In genomic region chr6:148945509-148946408, GRCm38 (mm10) we compare ENCODE assay signal across 8 mouse cellular contexts. TPM values are rescaled to one million over a fixed set of nuclear protein-coding genes. Genes with fewer than 3 reads are reported as not detected.
DNase-seq lines count a peak whose midpoint lies in the region; ATAC-seq and TF ChIP-seq lines count a peak whose summit lies in the region.

No protein-coding gene starts in this region.

- H3K27me3 ChIP-seq in C2C12 (ENCODE audit: control insufficient read depth, insufficient read depth, insufficient read length), result no peaks in the 10 kb centered on the region
- H3K27me3 ChIP-seq in embryonic facial prominence, embryonic 14.5 days (replicated peaks; ENCODE audit: control insufficient read depth, insufficient read depth, low read length), result no peaks in the 10 kb centered on the region
- H3K27me3 ChIP-seq in heart, embryonic 11.5 days (ENCODE audit: control insufficient read depth, insufficient read depth, low read length), result no peaks in the 10 kb centered on the region
- H3K27me3 ChIP-seq in neural tube, embryonic 14.5 days (ENCODE audit: control insufficient read depth, insufficient read depth, low read length), result no peaks in the 10 kb centered on the region
- no peaks in the 10 kb centered on the region for H3K27me3 ChIP-seq in thymus, adult 2 months (ENCODE audit: control insufficient read depth, insufficient read depth, low read length)

- peak; percentile 46 for DNase-seq in adrenal gland, postnatal 25 days
- DNase-seq in embryonic facial prominence, embryonic 14.5 days (ENCODE audit: low spot score), result peak; percentile 50
- DNase-seq in kidney, postnatal 10 days, result peak; percentile 62
- DNase-seq in lung, adult 2 months, result peak; percentile 53
- peak; percentile 53 for DNase-seq in thymus, adult 2 months

- peak overlapping the region; percentile 79 for H3K4me2 ChIP-seq in embryonic facial prominence, embryonic 14.5 days (ENCODE audit: low read depth, low read length)
- H3K4me2 ChIP-seq in heart, embryonic 11.5 days, result peak overlapping the region; percentile 83
- H3K4me2 ChIP-seq in neural tube, embryonic 14.5 days (ENCODE audit: low read depth, low read length), result peak overlapping the region; percentile 76

- H3K27ac ChIP-seq in embryonic facial prominence, embryonic 14.5 days (replicated peaks; ENCODE audit: low read depth, low read length), result peak overlapping the region; percentile 91
- H3K27ac ChIP-seq in heart, embryonic 11.5 days (ENCODE audit: low read depth, low read length), result peak overlapping the region; percentile 81
- H3K27ac ChIP-seq in neural tube, embryonic 14.5 days (ENCODE audit: low read depth, low read length), result peak overlapping the region; percentile 76
- H3K27ac ChIP-seq in thymus, adult 2 months (ENCODE audit: control insufficient read depth, insufficient read depth, low read length), result peak overlapping the region; percentile 74

- TF ChIP-seq POLR2A in lung, adult 2 months (IDR thresholded peaks at IDR 0.05; ENCODE audit: borderline replicate concordance, extremely low read depth, low read depth, low read length), result no peak
- TF ChIP-seq POLR2A in thymus, adult 2 months (IDR thresholded peaks at IDR 0.05; ENCODE audit: control insufficient read depth, extremely low read depth, insufficient read depth, low read length, poor library complexity), result no peak; the same call in 1 of the 2 replicates

- H3K9me3 ChIP-seq in embryonic facial prominence, embryonic 14.5 days (ENCODE audit: control insufficient read depth, low read length), result no peaks in the 10 kb centered on the region
- H3K9me3 ChIP-seq in heart, embryonic 11.5 days (replicated peaks; ENCODE audit: control insufficient read depth, low read length), result no peaks in the 10 kb centered on the region
- H3K9me3 ChIP-seq in neural tube, embryonic 14.5 days (ENCODE audit: control insufficient read depth, low read length), result no peaks in the 10 kb centered on the region

- H3K79me3 ChIP-seq in C2C12 (ENCODE audit: low read depth), result peaks cover 51% of the 10 kb centered on the region

- ATAC-seq in embryonic facial prominence, embryonic 14.5 days (ENCODE audit: low read depth), result peak; percentile 12; the same call in 1 of the 2 replicates
- peak; percentile 20 for ATAC-seq in heart, embryonic 11.5 days (replicated peaks; ENCODE audit: insufficient number of reproducible peaks, low FRiP score, low TSS enrichment)
- ATAC-seq in neural tube, embryonic 14.5 days (ENCODE audit: low read depth), result peak; percentile 41

- under 1% methylated on average over 40 of the region's 75 CpGs for WGBS in embryonic facial prominence, embryonic 14.5 days
- under 1% methylated on average over 73 of the region's 75 CpGs for WGBS in heart, embryonic 11.5 days (ENCODE audit: insufficient replicate concordance)
- under 1% methylated on average over 75 of the region's 75 CpGs for WGBS in lung, adult 2 months
- under 1% methylated on average over 72 of the region's 75 CpGs for WGBS in neural tube, embryonic 14.5 days
- WGBS in thymus, adult 2 months, result under 1% methylated on average over 75 of the region's 75 CpGs

- TF ChIP-seq CTCF in C2C12 (IDR thresholded peaks at IDR 0.05; ENCODE audit: control insufficient read depth, insufficient read depth, insufficient read length), result no peak
- TF ChIP-seq CTCF in lung, adult 2 months (IDR thresholded peaks at IDR 0.05; ENCODE audit: insufficient read depth, low read length), result no peak
- no peak; the same call in 1 of the 2 replicates for TF ChIP-seq CTCF in thymus, adult 2 months (IDR thresholded peaks at IDR 0.05; ENCODE audit: borderline replicate concordance, control insufficient read depth, extremely low read depth, insufficient read depth, low read length, poor library complexity)

- H3K36me3 ChIP-seq in C2C12 (ENCODE audit: control insufficient read depth, insufficient read depth), result peaks cover 22% of the 10 kb centered on the region
- 0 out of 2 replicates have a peak, but pooled peaks cover 4% of the 10 kb centered on the region for H3K36me3 ChIP-seq in embryonic facial prominence, embryonic 14.5 days (ENCODE audit: control insufficient read depth, insufficient read depth, low read length)
- H3K36me3 ChIP-seq in heart, embryonic 11.5 days (ENCODE audit: control insufficient read depth, insufficient read depth, low read length), result no peaks in the 10 kb centered on the region
- no peaks in the 10 kb centered on the region for H3K36me3 ChIP-seq in neural tube, embryonic 14.5 days (ENCODE audit: control insufficient read depth, insufficient read depth, low read length)
- H3K36me3 ChIP-seq in thymus, adult 2 months (ENCODE audit: control insufficient read depth, insufficient read depth, low read length), result no peaks in the 10 kb centered on the region

- peak overlapping the region; percentile 59 for H3ac ChIP-seq in C2C12 (ENCODE audit: control insufficient read depth, insufficient read length, low read depth)

- H3K9ac ChIP-seq in embryonic facial prominence, embryonic 14.5 days (ENCODE audit: low read depth, low read length), result peak overlapping the region; percentile 92
- H3K9ac ChIP-seq in heart, embryonic 11.5 days (ENCODE audit: low read depth, low read length), result peak overlapping the region; percentile 99
- H3K9ac ChIP-seq in neural tube, embryonic 14.5 days (replicated peaks; ENCODE audit: low read depth, low read length), result peak overlapping the region; percentile 78

- peaks cover 56% of the 10 kb centered on the region for H3K79me2 ChIP-seq in C2C12 (ENCODE audit: control insufficient read depth, insufficient read depth)

- H3K4me1 ChIP-seq in embryonic facial prominence, embryonic 14.5 days (ENCODE audit: control insufficient read depth, insufficient read depth, low read length), result peaks cover 3% of the 10 kb centered on the region; the same call in 1 of the 2 replicates
- H3K4me1 ChIP-seq in heart, embryonic 11.5 days (ENCODE audit: control insufficient read depth, insufficient read depth, low read length), result peaks cover 9% of the 10 kb centered on the region; the same call in 1 of the 2 replicates
- peaks cover 7% of the 10 kb centered on the region; the same call in 1 of the 2 replicates for H3K4me1 ChIP-seq in lung, adult 2 months (ENCODE audit: control insufficient read depth, insufficient read depth, low read length)
- H3K4me1 ChIP-seq in neural tube, embryonic 14.5 days (ENCODE audit: control insufficient read depth, insufficient read depth, low read length), result peaks cover 9% of the 10 kb centered on the region; the same call in 1 of the 2 replicates
- no peaks in the 10 kb centered on the region for H3K4me1 ChIP-seq in thymus, adult 2 months (replicated peaks; ENCODE audit: control insufficient read depth, insufficient read depth, low read length)

- peak overlapping the region; percentile 95 for H3K4me3 ChIP-seq in C2C12 (ENCODE audit: insufficient read depth, poor library complexity, severe bottlenecking)
- H3K4me3 ChIP-seq in embryonic facial prominence, embryonic 14.5 days (ENCODE audit: low read depth, low read length), result peak overlapping the region; percentile 77
- peak overlapping the region; percentile 74 for H3K4me3 ChIP-seq in heart, embryonic 11.5 days (ENCODE audit: low read depth, low read length)
- peak overlapping the region; percentile 90 for H3K4me3 ChIP-seq in lung, adult 2 months (replicated peaks; ENCODE audit: extremely low read depth, low read depth, low read length)
- H3K4me3 ChIP-seq in neural tube, embryonic 14.5 days (ENCODE audit: low read depth, low read length), result peak overlapping the region; percentile 90
- peak overlapping the region; percentile 100 for H3K4me3 ChIP-seq in thymus, adult 2 months (ENCODE audit: control insufficient read depth, insufficient read depth, low read length)

TF ChIP-seq in C2C12, 6 proteins besides CTCF, POLR2A, EP300 and RAD21:
- TF ChIP-seq USF1 (IDR thresholded peaks at IDR 0.05; ENCODE audit: low read depth) (no peak), MYOD1 (IDR thresholded peaks at IDR 0.05; ENCODE audit: control insufficient read depth, insufficient read length, low read depth) (no peak), FOSL1 (IDR thresholded peaks at IDR 0.05; ENCODE audit: insufficient read depth, low read length, poor library complexity, severe bottlenecking) (no peak), MYOG (IDR thresholded peaks at IDR 0.05; ENCODE audit: control insufficient read depth, extremely low read depth, insufficient read length) (no peak), CEBPB (IDR thresholded peaks at IDR 0.05; ENCODE audit: low read depth) (no peak), MAX (IDR thresholded peaks at IDR 0.05) (no peak)

RNA-seq across cellular contexts. Expression of gene Sinhcaf, which starts 0.5 kb away (rescaled TPM):
- polyA plus RNA-seq in C2C12 (2012; fragmentation: generic; extraction: Trizol), result 22.4 TPM
- 37.2 and 41.3 TPM in 2 replicates for total RNA-seq in adrenal gland, postnatal 25 days (2021)
- 62.4 and 72.0 TPM in 2 replicates for polyA plus RNA-seq in embryonic facial prominence, embryonic 14.5 days (2014; fragmentation: Nextera tagmentation; extraction: Ambion mirVana)
- 104 and 113 TPM in 2 replicates for polyA plus RNA-seq in heart, embryonic 11.5 days (2014; fragmentation: Nextera tagmentation; extraction: Ambion mirVana)
- polyA plus RNA-seq in lung, adult 2 months (2012; rRNA removed), result 3.5 and 5.5 TPM in 2 replicates
- 35.5 and 56.0 TPM in 2 replicates for polyA plus RNA-seq in neural tube, embryonic 14.5 days (2014; fragmentation: Nextera tagmentation; extraction: Ambion mirVana)
- polyA plus RNA-seq in thymus, adult 2 months (2012; rRNA removed), result 7.8 and 8.9 TPM in 2 replicates

RNA-seq across cellular contexts. Expression of gene Caprin2, which starts 49.7 kb away (rescaled TPM):
- 1.8 TPM for polyA plus RNA-seq in C2C12 (2012; fragmentation: generic; extraction: Trizol)
- 20.6 and 23.6 TPM in 2 replicates for total RNA-seq in adrenal gland, postnatal 25 days (2021)
- polyA plus RNA-seq in embryonic facial prominence, embryonic 14.5 days (2014; fragmentation: Nextera tagmentation; extraction: Ambion mirVana), result 10.1 TPM in 2 replicates
- polyA plus RNA-seq in heart, embryonic 11.5 days (2014; fragmentation: Nextera tagmentation; extraction: Ambion mirVana), result 9.6 and 10.6 TPM in 2 replicates
- polyA plus RNA-seq in lung, adult 2 months (2012; rRNA removed), result 3.5 and 3.6 TPM in 2 replicates
- 9.1 and 10.2 TPM in 2 replicates for polyA plus RNA-seq in neural tube, embryonic 14.5 days (2014; fragmentation: Nextera tagmentation; extraction: Ambion mirVana)
- polyA plus RNA-seq in thymus, adult 2 months (2012; rRNA removed), result 6.3 and 9.5 TPM in 2 replicates

Comparison
In these comparisons a context has a peak if more than half of its experiments do, and no peak if none do; other contexts are left out.
1. Peak in every context shown above with its lines: DNase-seq, ATAC-seq, H3K4me3 ChIP-seq and H3K27ac ChIP-seq.